Mouse (Mus musculus) forelimb bud, embryonic 11.5 days (tissue): ENCODE measurements around the gene Hist2h3b.
A peak's percentile ranks its signal among the peaks of the same experiment; 100 is the strongest.

ENCODE experiments used
- DNase-seq: peaks from one replicate; pipeline ENCODE4 v3.0.0-alpha.2; 2012; ENCODE audit warnings: low read depth, low spot score

Gene Hist2h3b

GRCm38 (mm10) chr3:96268051-96268775, at the start of gene Hist2h3b:
Gene Hist2h3b (plus strand): TSS chr3:96268654.
- peak; percentile 90 for DNase-seq

DNA sequence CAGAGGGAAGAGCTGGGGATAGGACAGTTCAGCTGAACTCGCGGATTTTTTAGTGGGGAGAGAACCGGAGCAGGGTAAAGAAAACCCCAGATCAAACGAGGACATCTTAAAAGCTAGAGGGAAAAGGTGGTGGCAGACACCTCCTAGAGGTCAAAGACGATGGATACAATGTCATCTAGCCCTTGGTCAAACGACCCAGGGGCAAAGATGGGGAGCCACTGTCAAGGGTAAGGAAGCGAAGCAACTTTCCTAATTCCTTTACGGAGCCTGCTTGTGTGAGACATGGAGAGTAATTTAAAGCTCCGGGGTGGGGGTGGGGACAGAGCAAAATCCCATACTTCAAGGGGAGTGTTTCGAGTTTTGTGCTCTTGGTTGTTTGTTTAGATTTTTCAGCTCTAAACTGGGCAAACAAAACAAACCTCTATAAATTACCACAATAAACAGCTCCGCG, 49.2 kb upstream of the Hist2h3b start:
- DNase-seq, result peak; percentile 32

DNA sequence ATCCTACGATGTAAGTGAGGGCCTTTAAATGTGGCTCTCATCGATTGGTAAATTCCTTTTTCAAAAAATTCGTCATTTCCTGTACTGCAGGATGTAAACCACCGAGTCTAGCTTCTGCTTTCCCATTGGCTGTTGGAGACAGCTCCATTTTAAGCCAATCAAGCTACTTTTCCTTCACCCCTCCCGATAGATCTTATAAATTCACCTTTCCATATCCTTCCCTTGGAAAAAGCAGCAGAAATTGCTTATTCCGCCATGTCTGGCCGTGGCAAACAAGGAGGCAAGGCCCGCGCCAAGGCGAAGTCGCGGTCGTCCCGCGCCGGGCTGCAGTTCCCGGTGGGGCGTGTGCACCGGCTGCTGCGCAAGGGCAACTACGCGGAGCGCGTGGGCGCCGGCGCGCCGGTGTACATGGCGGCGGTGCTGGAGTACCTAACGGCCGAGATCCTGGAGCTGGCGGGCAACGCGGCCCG, 48.8 kb upstream of the Hist2h3b start, which contains the start of the genes Bola1 and Hist2h2ab:
TSS of gene Bola1 (minus strand) at position 49 of the 470 bp plus-strand sequence.
TSS of gene Hist2h2ab (plus strand) at position 205 of the 470 bp plus-strand sequence.
- peak; percentile 91 for DNase-seq

DNA sequence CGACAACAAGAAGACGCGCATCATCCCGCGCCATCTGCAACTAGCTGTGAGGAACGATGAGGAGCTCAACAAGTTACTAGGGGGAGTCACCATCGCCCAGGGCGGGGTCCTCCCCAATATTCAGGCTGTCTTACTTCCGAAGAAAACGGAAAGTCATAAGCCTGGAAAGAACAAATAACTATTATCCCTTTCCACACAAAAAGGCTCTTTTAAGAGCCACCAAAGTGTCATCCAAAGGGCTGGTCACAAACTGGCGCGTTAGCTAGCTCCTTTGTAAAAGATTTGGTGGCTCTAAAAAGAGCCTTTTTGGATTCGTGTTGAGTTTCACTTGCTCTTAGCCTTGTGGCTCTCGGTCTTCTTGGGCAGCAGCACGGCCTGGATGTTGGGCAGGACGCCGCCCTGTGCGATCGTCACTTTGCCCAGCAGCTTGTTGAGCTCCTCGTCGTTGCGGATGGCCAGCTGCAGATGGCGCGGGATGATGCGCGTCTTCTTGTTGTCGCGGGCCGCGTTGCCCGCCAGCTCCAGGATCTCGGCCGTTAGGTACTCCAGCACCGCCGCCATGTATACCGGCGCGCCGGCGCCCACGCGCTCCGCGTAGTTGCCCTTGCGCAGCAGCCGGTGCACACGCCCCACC, 48.2 kb upstream of the Hist2h3b start:
- DNase-seq, result peak; percentile 73

GRCm38 (mm10) chr3:96220765-96221639, 47.5 kb upstream of the Hist2h3b start, which contains the start of the genes Hist2h2ac and Hist2h2be:
Gene Hist2h2ac (minus strand): TSS chr3:96220880.
Gene Hist2h2be (plus strand): TSS chr3:96221119.
- peak; percentile 93 for DNase-seq

DNA sequence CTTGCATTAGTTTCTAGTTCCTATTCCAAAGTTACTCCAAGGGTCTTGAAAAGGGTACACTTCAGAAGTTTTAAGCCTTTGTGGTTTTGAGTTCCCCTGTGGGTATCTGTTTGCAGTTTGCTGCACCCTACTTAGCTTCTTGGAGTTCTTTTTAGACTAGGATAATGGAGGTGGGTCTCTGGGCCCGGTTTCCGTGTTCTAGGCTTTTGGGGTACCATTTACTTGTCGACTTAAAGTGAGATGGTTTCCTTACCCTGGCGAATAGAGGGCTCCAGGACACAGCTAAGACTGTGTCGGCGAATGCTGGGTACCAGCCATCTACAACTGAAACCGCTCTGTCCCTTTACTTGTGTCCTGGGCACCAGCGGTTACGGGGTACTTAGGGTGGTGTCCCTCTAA, 46.8 kb upstream of the Hist2h3b start:
- no peak for DNase-seq

- DNase-seq, result no peak
These were observed 45.7 kb upstream of the Hist2h3b start for GRCm38 (mm10) chr3:96222774-96223173.

- DNase-seq, result no peak
These were observed 43.0 kb upstream of the Hist2h3b start for GRCm38 (mm10) chr3:96225421-96225820.

DNA sequence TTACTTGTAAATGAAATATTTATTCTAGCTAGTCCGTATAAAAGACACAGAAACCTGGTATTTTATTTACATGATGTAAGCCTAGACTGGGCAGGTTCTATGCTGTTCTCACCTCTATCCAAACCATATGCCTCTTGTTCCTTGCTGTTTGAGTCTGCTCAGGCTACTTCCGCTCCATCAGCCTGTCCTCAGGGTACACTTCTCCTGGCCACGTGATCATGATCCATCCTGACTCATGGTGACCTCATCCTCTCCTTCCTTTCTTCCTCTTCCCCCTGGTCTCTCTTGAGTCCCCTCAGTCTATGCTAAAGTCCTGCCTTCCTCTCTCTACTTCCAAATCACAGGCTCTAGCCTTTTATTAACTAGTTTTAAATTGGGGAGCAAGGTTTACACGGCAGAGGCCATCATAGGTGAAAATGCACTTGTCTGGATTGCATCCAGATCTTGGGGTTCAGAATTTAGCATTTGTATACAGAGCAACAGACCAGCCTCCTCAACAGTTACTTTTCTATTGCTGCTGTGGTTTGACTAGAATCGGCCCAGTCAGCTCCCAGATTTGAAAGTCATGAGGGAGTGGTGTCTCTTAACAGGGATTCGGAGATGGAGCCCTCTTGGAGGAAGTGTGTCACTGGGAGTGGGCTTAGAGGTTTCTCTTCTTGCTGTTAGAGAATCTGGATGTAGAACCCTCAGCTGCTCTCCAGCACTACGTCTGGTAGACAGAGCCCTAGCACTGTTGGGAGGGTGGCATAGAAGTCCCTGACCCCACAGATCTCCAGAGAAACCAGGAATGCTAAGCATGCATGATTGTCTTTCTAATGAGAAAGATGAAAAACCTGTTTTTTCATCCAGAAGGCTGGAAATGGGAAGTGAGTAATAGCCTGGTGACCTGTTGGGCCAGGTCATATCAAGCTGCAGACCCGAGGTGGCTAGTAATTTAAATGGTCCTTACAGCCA, 41.5 kb upstream of the Hist2h3b start:
- DNase-seq, result no peak

DNA sequence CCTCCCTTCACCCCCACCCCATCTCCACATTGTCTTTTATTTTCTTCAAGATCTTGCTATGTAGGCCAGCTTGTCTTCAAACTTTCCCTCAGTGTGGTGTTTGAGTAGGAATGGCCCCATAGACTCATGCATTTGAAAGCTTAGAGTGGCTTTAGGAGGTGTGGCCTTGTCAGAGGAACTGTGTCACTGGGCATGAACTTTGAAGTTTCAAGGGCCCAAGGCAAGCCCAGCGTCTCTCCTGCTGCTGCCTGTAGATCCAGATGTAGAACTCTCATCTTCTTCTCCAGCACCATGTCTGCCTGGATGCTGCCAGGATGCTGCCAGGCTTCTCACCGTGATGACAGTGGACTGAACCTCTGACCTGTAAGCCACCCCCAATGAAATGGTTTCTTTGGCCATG, 39.6 kb upstream of the Hist2h3b start:
- no peak for DNase-seq

- no peak for DNase-seq
These were observed 38.0 kb upstream of the Hist2h3b start for GRCm38 (mm10) chr3:96230404-96230803.

GRCm38 (mm10) chr3:96230910-96231757, 37.3 kb upstream of the Hist2h3b start:
- DNase-seq, result no peak

DNA sequence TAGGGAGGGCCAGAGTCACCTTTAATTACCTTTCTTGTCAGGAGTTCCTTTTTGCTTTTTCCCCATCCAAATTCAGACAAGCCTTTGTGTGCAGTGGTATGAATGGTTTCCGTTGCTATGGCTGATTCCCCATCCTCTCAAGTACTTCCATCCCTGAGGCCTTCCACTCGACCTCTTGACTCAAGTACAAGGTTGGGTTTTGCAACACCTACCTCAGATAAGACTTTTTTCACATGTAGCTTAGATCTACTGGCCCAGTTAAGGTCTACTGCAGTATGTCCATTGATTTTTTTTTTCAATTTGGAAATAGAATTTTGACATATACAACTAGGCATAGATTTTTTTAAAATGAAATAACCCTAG, 36.7 kb upstream of the Hist2h3b start:
- DNase-seq, result no peak

- DNase-seq, result no peak
These were observed 33.5 kb upstream of the Hist2h3b start for GRCm38 (mm10) chr3:96234914-96235313.

GRCm38 (mm10) chr3:96235836-96236235, 32.6 kb upstream of the Hist2h3b start:
- DNase-seq, result no peak

- no peak for DNase-seq
These were observed 31.6 kb upstream of the Hist2h3b start for GRCm38 (mm10) chr3:96236834-96237334.

- peak; percentile 41 for DNase-seq
These were observed 31.0 kb upstream of the Hist2h3b start for GRCm38 (mm10) chr3:96237335-96237903.

DNA sequence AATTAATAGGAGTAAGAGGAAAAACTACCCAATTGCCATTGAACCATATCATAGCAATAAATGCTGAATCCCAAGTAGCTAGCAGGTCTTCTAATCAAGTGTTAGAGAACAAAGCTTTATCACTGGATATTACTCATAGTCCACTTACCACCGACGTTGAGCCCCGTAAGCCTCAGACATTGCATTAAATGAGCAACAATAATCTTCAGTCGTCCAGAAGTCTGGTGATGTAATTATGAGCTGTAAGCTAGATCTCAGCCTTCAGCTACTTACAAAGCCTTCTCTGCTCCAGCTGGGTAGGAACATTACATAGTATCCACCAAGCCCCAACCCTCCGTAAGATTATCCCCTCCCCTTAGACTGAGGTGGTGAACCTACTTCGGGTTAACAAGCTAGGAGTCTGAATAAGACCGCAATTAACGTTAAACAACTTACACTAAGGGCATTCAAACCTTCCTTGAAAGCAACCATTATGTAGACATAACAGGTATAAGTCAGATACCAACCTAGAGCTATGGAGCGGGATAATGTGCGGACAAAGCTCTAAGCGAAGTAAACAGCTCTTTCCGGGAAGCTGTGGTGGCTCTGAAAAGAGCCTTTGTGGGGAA, 30.4 kb upstream of the Hist2h3b start:
- peak; percentile 55 for DNase-seq
